Comparison of ENCODE assay signal across 26 mouse cellular contexts in the genomic region with DNA sequence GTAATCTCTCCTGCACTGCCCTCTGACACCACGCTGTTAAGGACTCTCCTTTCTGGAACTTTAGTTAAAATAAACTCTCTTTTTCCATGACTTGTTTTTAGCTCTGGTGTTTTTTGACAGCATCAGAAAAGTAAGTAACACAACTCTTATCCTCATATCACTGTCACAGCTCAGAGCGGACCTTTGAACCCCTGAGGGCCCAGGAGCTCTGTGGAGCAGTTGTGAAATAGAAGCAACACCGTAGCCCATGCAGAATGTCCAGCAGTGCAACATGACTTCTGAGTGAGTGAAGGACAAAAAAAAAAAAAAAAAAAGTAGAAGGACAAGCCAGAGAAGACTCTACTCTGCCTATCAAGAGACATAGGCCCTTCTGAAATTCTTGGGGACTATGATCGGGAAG. TPM values are rescaled to one million over a fixed set of nuclear protein-coding genes. Genes with fewer than 3 reads are reported as not detected.
A peak's percentile ranks its signal among the peaks of the same experiment; 100 is the strongest.
DNase-seq lines count a peak whose midpoint lies in the region; ATAC-seq and TF ChIP-seq lines count a peak whose summit lies in the region.
"Had no signal": no experiment of that assay in that cellular context is flagged by ENCODE, and none has a peak within 500 bp of the region (broad histone marks: within the 10 kb centered on the region; RNA-seq: fewer than 3 reads in every experiment).

No protein-coding gene starts in this region.

- no peak for TF ChIP-seq POLR2A in liver, adult 2 months (IDR thresholded peaks at IDR 0.05; ENCODE audit: extremely low read depth, insufficient read depth, low read length)

- no peak overlapping the region for H3K4me2 ChIP-seq in stomach, embryonic 15.5 days
- no peak overlapping the region for H3K4me2 ChIP-seq in stomach, postnatal 0 days (replicated peaks; ENCODE audit: low read depth)
- no peak overlapping the region for H3K4me2 ChIP-seq in liver, embryonic 16.5 days (ENCODE audit: low read depth, low read length)
- H3K4me2 ChIP-seq: embryonic facial prominence, embryonic 15.5 days; heart, embryonic 12.5 days; limb, embryonic 12.5 days; lung, embryonic 14.5 days; midbrain, embryonic 12.5 days had no signal

- no peaks in the 10 kb centered on the region for H3K9me3 ChIP-seq in stomach, embryonic 15.5 days
- H3K9me3 ChIP-seq in stomach, postnatal 0 days (ENCODE audit: control insufficient read depth, low read length): no peaks in the 10 kb centered on the region
- H3K9me3 ChIP-seq in liver, embryonic 16.5 days (replicated peaks; ENCODE audit: control insufficient read depth, low read length): no peaks in the 10 kb centered on the region
- H3K9me3 ChIP-seq: embryonic facial prominence, embryonic 15.5 days; heart, embryonic 12.5 days; limb, embryonic 12.5 days; midbrain, embryonic 12.5 days had no signal

- WGBS in stomach, embryonic 15.5 days: 76% methylated on average over 4 of the region's 4 CpGs
- 78% methylated on average over 4 of the region's 4 CpGs for WGBS in stomach, postnatal 0 days
- 28% methylated on average over 4 of the region's 4 CpGs for WGBS in liver, adult 2 months
- 59% methylated on average over 4 of the region's 4 CpGs for WGBS in liver, embryonic 16.5 days (ENCODE audit: insufficient replicate concordance)

- no peak overlapping the region for H3K4me3 ChIP-seq in stomach, embryonic 15.5 days (replicated peaks)
- H3K4me3 ChIP-seq in stomach, postnatal 0 days (ENCODE audit: low read depth, low read length): no peak overlapping the region
- H3K4me3 ChIP-seq in liver, adult 2 months (ENCODE audit: insufficient read depth, low read depth, low read length): no peak overlapping the region
- H3K4me3 ChIP-seq in liver, embryonic 16.5 days (ENCODE audit: low read depth, low read length): no peak overlapping the region
- H3K4me3 ChIP-seq: embryonic facial prominence, embryonic 15.5 days; heart, embryonic 12.5 days; layer of hippocampus, adult 2 months; limb, embryonic 12.5 days; midbrain, embryonic 12.5 days had no signal

- no peak for DNase-seq in stomach, postnatal 0 days (ENCODE audit: low spot score)
- peak; percentile 95 for DNase-seq in liver, adult 2 months (ENCODE audit: extremely low read depth, low read depth, low spot score)
- DNase-seq in left cerebral cortex, postnatal 25 days (ENCODE audit: low spot score in 2 of 2): no peak
- no peak for DNase-seq in cerebellum, adult 11 months
- no peak for DNase-seq in Muller cell, postnatal 12 days (ENCODE audit: inconsistent ontology term)
- DNase-seq: cerebellum, adult 2 months; cerebellum, postnatal 36 days; gastrocnemius, postnatal 10 days; heart, adult 18-20 months; heart, postnatal 10 days; kidney, adult 18-20 months; kidney, postnatal 14 days; lung, embryonic 14.5 days; thymus, postnatal 14 days had no signal

- intact Hi-C loops in left cerebral cortex, postnatal 25 days (cut with DNase I): no loop called here

- no peaks in the 10 kb centered on the region for H3K27me3 ChIP-seq in stomach, embryonic 15.5 days (replicated peaks)
- no peaks in the 10 kb centered on the region for H3K27me3 ChIP-seq in stomach, postnatal 0 days (ENCODE audit: control insufficient read depth, insufficient read depth, low read length)
- H3K27me3 ChIP-seq in liver, adult 2 months (ENCODE audit: control insufficient read depth, insufficient read depth, low read length): no peaks in the 10 kb centered on the region
- no peaks in the 10 kb centered on the region for H3K27me3 ChIP-seq in liver, embryonic 16.5 days (ENCODE audit: control insufficient read depth, insufficient read depth, low read depth, low read length)
- H3K27me3 ChIP-seq: embryonic facial prominence, embryonic 15.5 days; heart, embryonic 12.5 days; limb, embryonic 12.5 days; midbrain, embryonic 12.5 days had no signal

- no peaks in the 10 kb centered on the region for H3K36me3 ChIP-seq in stomach, embryonic 15.5 days
- H3K36me3 ChIP-seq in stomach, postnatal 0 days (ENCODE audit: control insufficient read depth, insufficient read depth, low read length): no peaks in the 10 kb centered on the region
- H3K36me3 ChIP-seq in liver, adult 2 months (ENCODE audit: control insufficient read depth, insufficient read depth, low read length): peaks cover 33% of the 10 kb centered on the region
- H3K36me3 ChIP-seq in liver, embryonic 16.5 days (ENCODE audit: control insufficient read depth, insufficient read depth): no peaks in the 10 kb centered on the region
- H3K36me3 ChIP-seq: embryonic facial prominence, embryonic 15.5 days; heart, embryonic 12.5 days; limb, embryonic 12.5 days; midbrain, embryonic 12.5 days had no signal

- no peak overlapping the region for H3K27ac ChIP-seq in stomach, embryonic 15.5 days
- H3K27ac ChIP-seq in stomach, postnatal 0 days (replicated peaks): no peak overlapping the region
- H3K27ac ChIP-seq in liver, adult 2 months (replicated peaks; ENCODE audit: insufficient read depth, low read depth, low read length): peak overlapping the region; percentile 97
- peak overlapping the region; percentile 37 for H3K27ac ChIP-seq in liver, embryonic 16.5 days (ENCODE audit: low read length)
- H3K27ac ChIP-seq: embryonic facial prominence, embryonic 15.5 days; hindbrain, postnatal 0 days; layer of hippocampus, adult 2 months; limb, embryonic 12.5 days; midbrain, embryonic 12.5 days had no signal

- H3K4me1 ChIP-seq in stomach, embryonic 15.5 days: no peaks in the 10 kb centered on the region
- H3K4me1 ChIP-seq in stomach, postnatal 0 days (replicated peaks; ENCODE audit: control insufficient read depth, insufficient read depth): no peaks in the 10 kb centered on the region
- peaks cover 43% of the 10 kb centered on the region for H3K4me1 ChIP-seq in liver, adult 2 months (ENCODE audit: control insufficient read depth, insufficient read depth, low read length)
- H3K4me1 ChIP-seq in liver, embryonic 16.5 days (ENCODE audit: control insufficient read depth, low read depth, low read length): no peaks in the 10 kb centered on the region
- H3K4me1 ChIP-seq: embryonic facial prominence, embryonic 15.5 days; limb, embryonic 12.5 days; midbrain, embryonic 12.5 days had no signal

- no peak overlapping the region for H3K9ac ChIP-seq in stomach, embryonic 15.5 days
- no peak overlapping the region for H3K9ac ChIP-seq in stomach, postnatal 0 days (ENCODE audit: low read length)
- H3K9ac ChIP-seq in liver, adult 2 months (ENCODE audit: low read depth, low read length): peak overlapping the region; percentile 53; the same call in 1 of the 2 replicates
- H3K9ac ChIP-seq in liver, embryonic 16.5 days (ENCODE audit: low read depth, low read length): no peak overlapping the region
- H3K9ac ChIP-seq: embryonic facial prominence, embryonic 15.5 days; heart, embryonic 12.5 days; limb, embryonic 12.5 days; lung, embryonic 14.5 days; midbrain, embryonic 12.5 days had no signal

- H3K79me2 ChIP-seq in liver, adult 2 months (ENCODE audit: control insufficient read depth, insufficient read depth, low read length): peaks cover 6% of the 10 kb centered on the region; the same call in 1 of the 2 replicates

- no peak for TF ChIP-seq EP300 in stomach, postnatal 0 days (optimal IDR thresholded peaks at IDR 0.05)

- no peak for TF ChIP-seq CTCF in stomach, postnatal 0 days (IDR thresholded peaks at IDR 0.05; ENCODE audit: low read depth)
- TF ChIP-seq CTCF in liver, adult 2 months (IDR thresholded peaks at IDR 0.05; ENCODE audit: low read depth, low read length): no peak

- ATAC-seq in stomach, embryonic 15.5 days (ENCODE audit: insufficient read depth, low FRiP score, low read depth): peak; percentile 40; the same call in 1 of the 2 replicates
- ATAC-seq in stomach, postnatal 0 days (ENCODE audit: low FRiP score, low TSS enrichment): no peak
- ATAC-seq in liver, embryonic 16.5 days (ENCODE audit: low read depth): peak; percentile 82
- ATAC-seq: forebrain, embryonic 16.5 days; hindbrain, postnatal 0 days had no signal

RNA-seq across cellular contexts. Expression of gene Nr1h4, which starts 14.2 kb away (rescaled TPM):
- 9.9 and 12.0 TPM in 2 replicates for polyA plus RNA-seq in stomach, embryonic 15.5 days (2015; fragmentation: Nextera tagmentation; extraction: Ambion mirVana)
- polyA plus RNA-seq in stomach, postnatal 0 days (2015; fragmentation: Nextera tagmentation; extraction: Ambion mirVana): 10.5 and 11.5 TPM in 2 replicates
- total RNA-seq in liver, adult 2 months (2014; rRNA removed): 131 and 168 TPM in 2 replicates
- 52.2 and 58.4 TPM in 2 replicates for polyA plus RNA-seq in liver, adult 2 months (2012; rRNA removed)
- 7.4 and 8.4 TPM in 2 replicates for polyA plus RNA-seq in liver, embryonic 16.5 days (2015; fragmentation: Nextera tagmentation; extraction: Ambion mirVana)
- total RNA-seq in left cerebral cortex, postnatal 25 days (2021): under 1 TPM in 1 of 2 experiments, not detected in 1; 0.16 TPM
- total RNA-seq: gastrocnemius, postnatal 10 days; hindbrain, postnatal 0 days; megakaryocyte, adult 5-6 weeks had no signal
- polyA plus RNA-seq: embryonic facial prominence, embryonic 15.5 days; hindbrain, embryonic 11.5 days; limb, embryonic 12.5 days; midbrain, embryonic 12.5 days; neural tube, embryonic 11.5 days had no signal

Comparison
In these comparisons a context has a peak if more than half of its experiments do, and no peak if none do; other contexts are left out.
1. H3K27ac ChIP-seq: peak in liver, adult 2 months (single experiment) and liver, embryonic 16.5 days (single experiment); none in stomach, embryonic 15.5 days (single experiment) and stomach, postnatal 0 days (single experiment).